Mouse (Mus musculus): ENCODE measurements around the gene Sumo3.

Gene Sumo3

DNA sequence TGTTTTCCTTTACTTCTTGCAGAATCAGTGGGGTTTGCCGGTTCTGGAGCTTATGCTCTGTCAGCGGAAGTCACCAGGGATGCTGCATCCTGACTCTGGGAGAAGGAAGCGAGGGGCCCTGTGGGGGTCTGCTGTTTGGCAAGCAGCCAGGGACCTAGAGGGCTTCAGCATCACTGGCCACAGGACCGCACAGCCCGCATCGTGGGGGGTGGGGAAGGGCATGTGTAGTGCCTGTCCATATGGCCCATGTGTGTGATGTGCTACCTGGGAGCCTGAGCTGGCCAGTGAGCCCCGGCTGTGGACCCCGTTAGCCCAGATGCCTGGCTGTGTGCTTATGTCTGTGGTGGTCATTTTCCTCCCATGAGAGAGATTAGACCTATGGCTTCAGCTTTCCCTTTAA is 16.1 kb upstream of the Sumo3 start:
- no peak for DNase-seq

DNA sequence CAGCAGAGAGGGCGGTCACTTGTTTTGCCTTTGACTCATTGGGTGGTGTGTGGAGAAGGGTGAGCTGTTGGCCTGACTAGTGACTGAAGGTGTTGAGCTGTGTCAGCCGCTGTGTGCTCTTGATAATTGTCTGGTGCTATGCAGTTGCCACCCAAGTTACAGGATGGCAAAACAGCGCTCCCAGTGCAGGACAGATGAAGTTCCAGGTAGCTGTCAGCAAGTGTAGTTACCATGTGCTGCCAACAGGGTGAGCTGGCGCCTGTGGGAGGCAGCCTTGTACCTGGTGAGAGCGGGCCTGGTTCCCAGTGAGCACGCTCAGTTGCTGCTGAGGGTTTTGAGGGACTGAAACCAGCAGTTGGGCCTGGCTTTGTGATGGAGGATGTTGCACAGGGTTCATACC is 15.1 kb upstream of the Sumo3 start:
- peak; percentile 73 to 74 for DNase-seq

DNA sequence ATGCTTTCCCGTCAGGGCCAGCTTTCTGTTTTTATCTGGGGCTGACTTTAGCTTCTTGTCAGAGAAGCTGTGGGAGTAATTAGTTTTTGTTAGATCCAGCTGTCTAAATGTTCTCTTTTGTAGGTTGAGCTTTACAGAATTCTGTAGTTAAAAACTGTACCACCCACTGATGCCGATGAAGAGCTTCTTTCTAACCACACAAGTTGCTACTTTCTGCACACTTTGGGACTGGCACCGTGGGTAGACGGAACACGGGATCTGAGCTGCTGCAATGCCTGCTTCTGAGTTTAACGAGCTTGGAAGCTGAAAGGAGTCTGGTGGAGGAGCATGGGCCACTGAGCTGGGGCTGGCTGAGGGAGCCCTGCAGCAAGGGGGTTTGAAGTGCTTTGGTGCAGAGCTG is 14.4 kb upstream of the Sumo3 start:
- DNase-seq, result no peak

DNA sequence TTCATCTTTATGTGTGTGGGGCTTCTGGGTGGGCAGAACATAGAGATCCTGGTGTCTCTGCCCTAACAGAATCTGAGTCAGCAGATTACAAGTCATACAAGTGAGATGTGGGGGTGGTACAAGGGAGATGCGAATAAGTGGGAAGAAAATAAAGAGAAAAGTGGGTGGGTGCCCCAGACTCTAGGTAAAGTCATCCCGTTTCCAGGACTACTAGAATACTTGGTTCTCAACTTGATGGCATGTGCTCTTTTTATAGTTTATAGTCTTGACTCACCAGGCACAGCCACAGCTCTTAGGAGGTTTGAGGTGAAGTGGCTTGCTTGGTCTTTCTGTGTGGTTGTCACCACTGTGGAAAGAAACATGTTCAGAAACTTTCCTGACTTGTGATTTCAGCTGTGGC is 9.8 kb upstream of the Sumo3 start:
- no peak for DNase-seq

DNA sequence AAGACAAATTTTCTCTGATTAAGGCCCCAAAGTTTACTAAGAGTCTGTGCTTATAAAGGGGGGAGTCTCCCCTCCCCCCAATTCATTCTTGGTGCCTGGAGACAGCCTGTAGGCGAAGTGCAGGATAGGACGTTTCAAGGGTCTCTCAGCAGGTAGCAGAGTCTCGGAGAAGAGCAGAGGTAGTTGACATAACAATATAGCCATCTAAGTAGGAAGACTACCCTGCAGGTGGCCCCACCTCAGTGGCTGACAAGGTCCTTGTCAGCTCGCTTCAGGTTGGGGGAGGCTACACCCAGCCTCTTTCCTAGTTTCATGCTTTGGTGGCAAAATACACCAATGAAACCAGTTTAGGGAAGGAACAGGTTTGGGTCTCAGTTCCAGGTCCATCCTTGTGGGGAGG is 2.9 kb upstream of the Sumo3 start:
- DNase-seq, result no peak

DNA sequence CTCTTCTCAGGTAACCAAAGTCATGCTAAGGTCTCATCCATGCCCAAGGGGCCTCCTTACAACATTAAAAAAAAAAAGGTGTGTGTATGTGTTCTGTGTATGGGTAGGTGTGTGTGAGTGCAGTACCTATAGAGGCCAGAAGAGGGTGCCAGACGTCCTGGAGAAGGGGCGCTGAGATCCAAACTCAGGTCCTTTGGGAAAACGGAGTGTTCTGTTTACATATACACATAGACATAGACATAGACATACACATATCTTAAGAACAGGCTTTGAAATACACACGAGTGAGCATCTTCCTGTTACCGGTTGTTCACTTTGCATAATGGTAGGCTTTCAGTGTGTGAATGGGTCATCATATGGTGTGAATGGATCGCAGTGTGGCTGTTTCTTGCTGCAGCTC is 1.8 kb upstream of the Sumo3 start:
- DNase-seq, result no peak

DNA sequence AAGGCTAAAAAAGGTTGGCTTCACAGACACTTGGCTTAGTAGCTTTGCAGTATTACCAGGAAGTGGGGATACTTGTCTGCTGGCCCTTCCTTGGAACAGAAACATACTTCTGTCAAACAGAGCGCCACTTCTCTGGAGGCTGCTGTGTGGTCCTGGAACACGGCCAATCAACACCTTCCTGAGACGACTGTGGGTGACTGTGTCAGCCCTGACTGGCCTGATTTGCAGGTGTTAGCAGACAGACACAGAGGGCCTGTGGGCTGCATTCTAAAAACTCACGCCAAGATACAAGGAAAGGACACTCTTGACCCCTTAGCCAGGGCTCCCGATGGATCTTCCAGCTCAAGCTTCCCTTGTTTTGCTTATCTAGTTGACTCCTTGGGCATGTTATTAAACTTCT is 939 bp upstream of the Sumo3 start:
- no peak for DNase-seq

DNA sequence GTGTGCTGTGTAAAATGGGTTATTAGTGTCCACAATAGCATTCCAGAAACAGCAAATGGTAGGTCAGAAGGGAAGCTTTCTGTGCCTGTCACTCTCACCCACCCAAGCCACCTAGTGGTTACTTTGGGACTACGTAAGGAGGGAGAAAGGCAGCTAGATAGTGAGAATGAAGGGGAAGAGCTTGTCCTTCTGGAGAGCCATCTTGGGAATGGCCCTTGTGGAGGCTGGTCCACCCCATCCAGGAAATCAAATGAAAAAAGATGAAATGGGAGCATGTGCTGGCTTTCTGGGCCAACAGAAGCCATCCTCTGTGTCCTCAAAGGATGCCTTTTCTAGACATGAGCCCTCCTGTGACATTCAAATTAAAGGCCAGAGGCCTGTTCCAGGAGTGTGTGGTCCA is 529 bp upstream of the Sumo3 start:
- no peak for DNase-seq

DNA sequence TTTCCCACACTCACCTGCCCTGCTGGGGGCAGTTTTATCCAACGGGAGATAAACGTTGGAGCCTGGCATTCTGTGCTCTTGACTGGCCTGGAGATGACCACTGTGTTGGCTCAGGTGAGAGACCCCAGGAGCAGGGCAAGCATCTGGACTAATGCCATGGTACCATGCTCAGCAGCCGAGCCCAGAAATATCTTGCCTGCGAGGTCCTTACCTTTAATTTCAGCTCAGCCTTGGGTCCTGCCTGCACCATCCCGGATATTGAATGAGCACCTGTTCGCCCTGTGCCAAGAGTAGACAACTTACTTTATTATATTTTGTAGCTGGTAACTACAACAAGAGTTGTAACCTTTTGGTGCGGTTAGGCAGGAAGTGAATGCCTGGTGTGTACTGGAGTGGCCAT is 958 bp downstream of the Sumo3 start:
- DNase-seq, result peak in 1 of 2 experiments; percentile 39

DNA sequence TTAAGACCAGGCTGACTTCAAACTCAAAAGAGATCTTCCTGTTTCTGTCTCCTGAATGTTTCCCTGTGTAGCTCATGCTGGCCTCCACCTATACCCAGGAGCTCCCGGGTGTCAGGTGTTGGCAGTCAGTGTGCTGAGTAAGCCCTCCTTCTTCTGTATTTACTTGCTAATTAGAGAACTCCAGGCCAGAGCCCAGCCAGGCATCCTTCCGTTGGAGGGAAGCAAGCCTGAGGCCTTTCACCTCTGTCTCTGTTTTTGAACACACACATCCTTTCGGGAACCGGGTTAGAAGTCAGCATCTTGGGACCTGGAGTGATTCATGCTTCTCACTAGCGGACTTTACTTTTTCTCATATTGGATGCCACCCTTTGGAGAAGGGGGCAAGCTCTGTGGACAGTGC is 1.5 kb downstream of the Sumo3 start:
- no peak for DNase-seq

DNA sequence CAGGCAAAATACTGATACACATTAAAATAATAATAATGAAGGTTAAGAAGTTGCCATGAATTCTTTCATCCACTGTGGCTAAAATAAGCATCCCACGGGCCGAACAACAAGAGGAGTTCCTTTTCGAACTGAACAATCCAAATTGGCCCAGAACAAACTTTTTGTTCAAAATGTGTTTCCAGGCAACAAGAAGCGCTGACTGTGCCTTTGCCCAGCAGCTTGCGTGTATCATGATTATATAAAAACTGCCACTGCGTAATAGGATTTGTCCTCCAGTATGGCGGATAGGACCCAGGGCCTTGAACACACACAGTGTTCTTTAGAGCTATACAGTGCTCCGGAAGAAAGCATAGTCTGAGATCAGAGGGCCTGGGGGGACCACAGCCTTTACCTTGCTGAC is 2.7 kb downstream of the Sumo3 start:
- DNase-seq, result no peak

DNA sequence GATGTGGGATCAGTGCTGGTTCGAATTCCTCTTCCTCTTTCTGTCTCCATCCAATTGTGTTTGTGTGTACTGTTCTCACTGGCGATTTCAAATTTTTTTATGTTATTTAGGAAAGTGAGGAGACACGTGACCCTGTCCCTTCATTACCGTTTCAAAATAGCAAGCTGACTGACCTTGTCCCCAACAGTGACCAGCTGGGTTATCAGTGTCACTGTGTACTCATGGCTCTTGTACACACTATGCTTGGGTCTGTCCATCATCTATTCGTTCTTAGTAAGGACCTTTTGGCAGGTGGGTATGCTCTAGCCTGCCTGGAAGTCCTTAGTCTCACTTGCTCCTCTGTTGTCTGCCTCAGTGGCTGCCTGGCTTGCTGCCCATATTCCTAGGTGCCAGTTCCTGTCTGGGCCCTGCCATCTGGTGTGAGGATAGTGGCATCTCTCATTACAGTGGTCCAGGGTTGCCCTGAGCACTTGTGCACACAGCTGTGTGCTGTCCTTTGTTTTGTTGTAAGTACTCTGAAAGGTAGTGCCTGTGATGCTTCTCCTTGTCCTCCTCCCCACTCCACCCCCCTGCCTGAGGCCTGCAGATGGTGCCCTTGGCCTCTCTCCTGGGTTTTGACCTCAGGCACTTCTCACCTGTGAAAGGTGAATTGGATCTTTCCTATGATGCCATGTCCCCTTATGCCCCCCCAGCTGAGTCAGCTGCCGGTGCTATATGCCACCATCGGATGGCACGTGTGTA is 4.5 kb downstream of the Sumo3 start:
- no peak for DNase-seq

DNA sequence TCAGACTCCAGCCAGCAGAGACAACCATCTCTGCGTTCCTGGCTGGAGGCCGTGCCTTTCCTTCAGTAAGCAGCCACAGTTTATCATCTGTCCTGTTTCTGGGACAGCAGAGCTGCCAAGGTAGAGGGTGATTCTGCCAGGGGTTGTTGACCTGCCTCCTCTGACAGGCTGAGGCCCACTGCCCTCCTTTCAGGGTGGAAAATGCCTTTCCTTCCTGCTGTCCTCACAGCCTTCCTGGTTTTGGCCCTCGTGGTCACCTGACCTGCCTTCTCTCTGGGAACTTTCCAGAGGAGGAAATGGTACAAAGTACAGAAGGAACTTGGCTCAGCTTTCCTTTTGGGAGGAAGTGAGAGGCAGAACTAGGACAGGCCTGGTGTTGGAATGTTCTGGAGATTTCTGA is 7.5 kb downstream of the Sumo3 start:
- DNase-seq, result no peak

DNA sequence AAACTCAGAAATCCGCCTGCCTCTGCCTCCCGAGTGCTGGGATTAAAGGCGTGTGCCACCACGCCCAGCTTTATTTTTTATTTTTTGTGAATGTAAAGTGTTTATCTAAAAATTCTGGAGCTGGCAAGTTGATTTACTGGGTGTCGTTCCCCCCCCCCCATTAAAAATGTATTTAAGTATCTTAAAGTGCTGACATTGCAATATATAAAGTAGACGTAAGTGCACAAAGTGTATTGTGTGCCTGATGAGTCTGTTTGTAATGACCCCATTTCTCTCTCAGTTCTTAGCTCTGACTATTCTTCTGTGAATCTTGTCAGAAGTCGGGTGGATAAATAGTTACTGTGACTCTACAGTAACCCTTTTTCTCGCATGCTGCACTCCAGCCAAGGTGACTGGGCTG is 9.8 kb downstream of the Sumo3 start:
- DNase-seq, result no peak

DNA sequence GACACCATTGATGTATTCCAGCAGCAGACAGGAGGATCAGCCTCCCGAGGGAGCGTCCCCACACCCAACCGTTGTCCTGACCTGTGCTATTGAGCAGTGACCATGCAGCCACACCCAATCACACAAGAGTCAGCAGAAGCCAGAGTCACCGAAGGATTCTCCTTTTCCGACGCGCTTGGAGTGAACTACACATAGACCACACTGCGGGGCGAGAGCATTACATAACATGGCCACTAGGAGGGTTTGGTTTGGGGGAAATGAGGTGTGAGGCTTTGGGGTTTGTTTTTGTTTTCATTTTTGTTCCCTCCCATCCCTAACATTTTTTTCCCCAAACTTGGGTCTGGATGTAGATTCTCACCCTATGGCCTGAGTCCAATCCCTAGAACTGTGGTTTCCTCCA is 10.3 kb downstream of the Sumo3 start:
- DNase-seq, result no peak

DNA sequence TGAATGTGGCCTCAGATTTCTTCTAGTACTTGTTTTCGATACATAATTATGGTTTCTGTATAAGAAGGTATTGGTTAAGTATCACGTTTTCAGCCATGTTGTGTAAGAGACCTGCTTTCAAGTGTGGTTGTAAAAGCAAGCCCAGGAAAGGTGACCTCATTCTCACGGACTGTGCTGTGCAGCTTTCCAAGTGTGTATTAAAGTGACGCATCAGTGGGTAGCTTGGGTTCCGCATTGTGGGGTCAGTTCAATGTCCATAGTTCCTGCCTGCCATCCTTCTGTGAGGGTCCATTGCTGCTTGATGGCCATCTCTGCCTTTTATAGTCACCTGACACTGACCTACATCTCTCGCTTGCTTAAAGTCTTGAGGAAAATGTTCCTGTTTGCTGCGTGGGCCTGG is 11.0 kb downstream of the Sumo3 start:
- DNase-seq, result no peak

DNA sequence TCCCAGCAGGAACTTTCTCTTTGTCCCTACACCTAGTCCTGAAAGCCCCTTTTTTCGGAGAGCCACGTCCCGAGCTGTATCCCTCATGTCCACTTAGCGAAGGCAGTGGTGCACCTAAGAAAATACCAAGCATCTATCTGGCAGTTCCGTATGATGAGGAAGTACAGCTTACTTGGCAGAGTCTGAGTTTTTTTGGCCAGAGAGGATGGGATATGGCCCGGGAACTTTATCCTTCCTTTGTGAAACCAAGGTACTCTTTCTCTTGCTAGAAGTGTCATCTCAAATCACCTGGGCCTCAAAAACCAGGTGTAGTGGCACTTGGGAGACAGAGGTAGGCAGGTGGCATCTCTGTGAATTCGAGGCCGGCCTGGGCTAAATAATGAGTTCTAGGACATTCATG is 15.6 kb downstream of the Sumo3 start:
- DNase-seq, result no peak

DNA sequence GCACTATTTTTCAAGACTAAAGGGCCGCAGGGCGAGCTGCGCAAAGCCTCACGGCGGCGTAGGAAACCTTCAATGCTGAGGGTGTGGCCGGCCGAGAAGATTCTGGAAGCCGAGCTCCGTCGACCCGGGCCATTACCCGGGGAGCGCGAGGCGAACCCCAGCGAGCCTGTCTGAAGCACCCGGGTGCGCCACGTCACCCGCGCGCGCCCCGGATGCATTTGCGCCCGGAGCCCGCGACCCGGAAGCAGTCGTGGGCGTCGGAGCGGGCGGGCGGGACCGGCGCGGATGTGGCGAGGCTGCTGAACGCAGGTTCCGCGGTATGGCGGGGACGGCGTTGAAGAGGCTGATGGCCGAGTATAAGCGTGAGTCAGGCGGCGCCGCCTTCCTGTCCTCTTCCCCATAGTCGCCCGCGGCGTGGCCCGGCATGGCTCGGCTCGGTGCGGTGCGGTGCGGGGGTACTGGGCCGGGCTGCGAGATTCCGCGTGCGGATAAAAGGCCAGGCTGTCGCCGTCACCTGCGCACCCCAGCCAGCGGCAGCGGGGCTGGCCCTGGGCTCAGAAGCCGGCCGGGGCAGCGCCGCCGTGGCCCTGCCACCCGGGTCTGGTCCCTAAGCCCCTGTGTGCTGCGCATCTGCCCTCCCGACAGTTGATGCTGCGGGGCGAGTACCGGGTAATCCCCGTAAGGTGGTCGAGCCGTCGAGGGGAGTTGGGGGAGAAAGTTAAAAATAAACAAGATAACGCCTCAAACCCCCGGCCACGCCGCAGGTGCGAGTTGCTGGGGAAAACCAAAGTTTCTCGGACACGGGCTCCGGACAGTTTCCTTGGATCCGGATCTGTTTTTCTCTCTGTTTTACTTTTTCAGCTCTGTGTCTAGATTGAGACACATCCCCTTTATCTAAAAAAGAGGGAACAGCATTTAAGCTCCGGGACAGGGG is 16.4 kb downstream of the Sumo3 start, which contains the start of gene Ube2g2:
Gene Ube2g2 (plus strand): TSS at position 221 of the 934 bp plus-strand sequence.
- peak; percentile 94 to 95 for DNase-seq

DNA sequence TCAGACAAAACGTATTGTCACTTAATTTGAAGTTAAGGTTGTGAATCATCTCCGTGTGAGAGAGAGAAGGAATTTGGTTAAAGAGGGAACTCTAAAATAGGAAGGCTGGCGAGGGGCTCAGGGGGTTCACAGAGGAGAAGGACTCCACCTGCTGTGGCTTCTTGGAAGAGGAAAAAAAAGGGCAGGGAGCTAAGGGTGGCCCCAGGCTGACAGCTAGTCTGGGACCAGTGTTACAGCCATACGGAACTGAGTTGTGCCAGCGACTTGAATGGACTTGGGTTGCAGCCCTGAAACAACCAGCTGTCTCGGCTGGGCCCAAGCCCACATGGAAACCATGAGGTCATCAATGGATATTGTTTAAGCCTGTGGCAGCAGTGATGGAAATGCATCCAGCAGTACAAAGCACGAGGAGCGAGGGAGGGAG is 17.2 kb downstream of the Sumo3 start:
- DNase-seq, result no peak

DNA sequence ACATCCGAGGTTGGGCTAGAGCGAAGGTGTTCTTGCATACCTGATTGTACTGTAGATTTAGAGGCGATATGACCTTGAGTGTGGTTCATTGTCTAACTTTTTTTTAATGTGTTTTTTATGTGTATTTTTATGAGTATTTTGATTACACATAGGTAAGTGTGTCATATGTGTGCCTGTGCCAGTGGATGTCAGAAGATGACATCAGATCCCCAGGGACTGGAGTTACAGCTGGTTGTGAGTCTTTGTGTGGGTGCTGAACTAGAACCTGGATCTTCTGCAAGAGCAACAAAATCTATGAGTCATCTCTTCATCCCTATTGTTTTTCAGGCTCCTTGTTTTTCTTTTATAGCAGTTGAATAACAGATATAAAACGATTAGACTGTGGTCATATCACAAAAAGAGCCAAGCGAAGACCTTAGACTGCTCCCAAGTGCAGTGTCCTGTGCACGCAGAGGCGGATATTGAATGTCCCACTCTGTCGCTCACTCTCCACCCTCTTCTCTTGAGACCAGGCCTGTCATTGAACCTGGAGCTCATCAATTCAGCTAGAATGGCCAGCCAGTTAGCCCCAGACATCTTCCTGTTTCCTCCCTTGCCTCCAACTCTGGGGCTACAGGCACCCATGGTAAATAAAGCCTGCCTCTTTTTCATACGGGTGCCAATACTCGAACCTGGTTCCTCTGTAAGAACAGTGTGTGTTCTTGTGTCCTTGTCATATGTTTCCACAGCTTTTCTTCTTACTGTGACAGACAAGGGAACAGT is 17.9 kb downstream of the Sumo3 start:
- DNase-seq, result no peak

DNA sequence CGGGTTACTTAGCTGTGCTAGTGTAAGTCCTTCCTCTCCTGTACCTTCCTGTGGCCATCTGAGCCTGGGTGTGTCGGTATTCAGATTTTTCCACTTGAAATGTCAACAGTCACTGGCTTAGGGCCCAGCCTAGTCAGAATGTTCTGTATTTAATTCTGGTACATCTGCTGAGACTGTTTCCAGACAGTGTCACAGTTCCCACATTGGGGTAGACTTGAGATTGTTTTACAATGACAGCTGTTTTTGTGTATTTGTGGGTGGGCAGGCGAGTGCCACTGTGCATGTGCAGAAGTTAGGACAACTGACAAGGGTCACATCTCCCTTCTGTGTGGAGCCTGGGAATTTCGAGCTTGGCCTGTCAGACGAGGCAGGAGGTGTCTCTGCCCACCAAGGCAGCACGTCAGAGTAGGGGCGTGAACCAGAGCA is 18.7 kb downstream of the Sumo3 start:
- no peak for DNase-seq

DNA sequence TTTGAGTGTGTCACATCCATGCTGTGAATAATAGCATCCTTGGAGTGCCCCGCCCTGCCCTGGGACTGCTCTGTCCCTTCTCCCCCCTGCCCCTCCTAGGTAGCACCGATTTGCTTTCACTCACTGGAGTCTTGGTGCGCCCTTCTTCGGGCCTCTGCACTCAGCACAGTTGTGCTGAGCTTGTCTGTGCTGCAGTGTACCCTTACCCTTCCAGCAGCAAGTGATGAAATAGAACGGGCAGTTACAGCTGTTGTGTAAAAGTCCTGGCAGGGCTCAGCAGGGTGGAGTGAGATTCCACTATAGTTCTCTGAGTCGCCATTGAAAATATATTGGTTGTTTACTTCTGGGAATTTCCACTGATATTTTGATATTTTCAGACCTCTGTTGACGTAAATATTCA is 20.1 kb downstream of the Sumo3 start:
- no peak for DNase-seq

DNA sequence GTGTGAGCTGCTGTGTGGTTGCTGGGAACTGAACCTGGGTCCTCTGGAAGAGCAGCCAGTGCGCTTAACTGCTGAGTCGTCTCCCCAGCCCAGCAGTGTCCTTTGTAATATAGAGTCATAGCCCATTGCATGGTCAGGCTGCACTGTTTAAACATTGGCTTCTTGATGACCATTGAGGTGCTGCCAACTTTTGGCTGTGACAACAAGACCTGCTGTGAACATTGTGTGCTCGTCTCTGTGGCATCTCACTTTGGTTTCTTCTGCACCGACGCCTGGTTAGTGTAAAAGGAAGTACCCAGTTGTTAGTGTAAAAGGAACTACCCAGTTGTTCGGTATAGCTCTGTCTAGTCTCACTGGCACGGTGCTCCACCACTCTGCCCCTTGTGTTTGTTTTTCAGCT is 20.7 kb downstream of the Sumo3 start:
- no peak for DNase-seq
